Mouse (Mus musculus) T-helper 2 cell (primary cell): ENCODE results near the gene 4930595D18Rik.

Experiments used
- in situ Hi-C: fragments of 300-600 bp; cut with MboI, MseI; formaldehyde crosslinking; loops from one replicate; pipeline ENCODE4 v1.15.1; 2025; ENCODE audit warnings: high pct_unique_total_duplicates

Gene 4930595D18Rik

DNA sequence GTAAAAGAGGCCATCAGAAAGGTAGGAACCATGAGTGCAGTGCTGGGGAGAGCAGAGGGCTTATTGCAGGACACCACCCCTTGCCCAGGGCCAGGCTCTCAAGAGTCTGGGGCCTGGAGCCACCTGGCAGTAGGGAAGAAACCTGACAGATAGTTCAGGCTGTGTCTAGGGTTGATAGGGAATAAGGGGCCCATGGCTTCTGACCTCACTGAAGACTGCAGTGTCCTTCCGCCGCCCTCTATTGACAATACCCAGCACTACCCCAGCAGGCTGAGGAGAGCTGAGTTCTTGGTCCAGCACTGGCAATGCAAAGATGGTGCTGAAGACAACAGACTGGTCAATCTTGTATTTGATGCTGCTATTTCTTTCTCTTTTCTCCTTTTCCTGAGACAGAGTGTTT, 47.2 kb downstream of the 4930595D18Rik start:
- in situ Hi-C loops = loop anchor here (10.0 kb wide), 1 partner anchor 368 kb away; no protein-coding TSS in a partner anchor

DNA sequence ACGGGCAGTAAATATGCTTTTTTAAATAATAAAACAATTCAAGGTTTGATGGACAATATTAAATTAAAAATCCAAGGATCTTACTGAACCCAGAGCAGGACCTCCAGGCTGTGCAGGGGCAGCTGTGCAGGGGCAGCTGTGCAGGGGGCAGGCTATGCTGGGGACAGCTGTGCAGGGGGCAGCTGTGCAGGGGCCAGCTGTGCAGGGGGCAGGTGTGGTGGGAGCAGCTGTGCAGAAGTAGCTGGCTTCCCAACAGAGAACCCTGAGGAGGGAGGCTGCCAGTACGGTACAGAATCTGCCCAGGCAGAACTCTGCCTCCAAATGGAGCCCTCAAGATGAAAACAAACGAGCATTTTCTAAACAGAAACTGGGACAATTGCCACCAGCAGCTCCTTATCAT, 48.3 kb downstream of the 4930595D18Rik start:
- in situ Hi-C loops = loop anchor here (10.0 kb wide), 1 partner anchor 369 kb away; no protein-coding TSS in a partner anchor

GRCm38 (mm10) chr12:111134791-111135733, 49.2 kb downstream of the 4930595D18Rik start:
- in situ Hi-C loops = loop anchor here (10.0 kb wide), 1 partner anchor 370 kb away; no protein-coding TSS in a partner anchor

DNA sequence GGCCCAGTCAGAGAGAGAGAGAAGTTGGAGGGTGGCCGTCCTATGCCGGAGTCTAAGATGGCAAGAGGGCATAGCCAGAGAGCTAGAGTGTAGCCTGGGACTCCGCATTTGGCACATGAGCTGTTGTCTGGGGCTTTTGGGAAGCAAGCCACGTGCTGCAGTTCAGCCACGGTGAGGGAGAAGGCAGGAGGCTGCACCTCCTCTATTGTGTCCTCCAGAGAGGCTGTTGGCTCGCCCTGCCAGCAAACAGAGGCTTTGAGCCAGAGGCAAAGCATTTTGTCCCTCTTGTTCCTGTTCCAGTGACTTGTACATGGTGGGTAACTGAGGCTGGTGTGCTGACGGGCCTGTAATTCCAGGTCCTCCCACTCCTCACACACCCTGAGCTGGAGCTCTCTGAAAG, 50.1 kb downstream of the 4930595D18Rik start:
- in situ Hi-C loops = loop anchor here (10.0 kb wide), 1 partner anchor 371 kb away; no protein-coding TSS in a partner anchor

- in situ Hi-C loops = no loop called here
Measured at GRCm38 (mm10) chr12:111125666-111126065, 58.6 kb downstream of the 4930595D18Rik start.

DNA sequence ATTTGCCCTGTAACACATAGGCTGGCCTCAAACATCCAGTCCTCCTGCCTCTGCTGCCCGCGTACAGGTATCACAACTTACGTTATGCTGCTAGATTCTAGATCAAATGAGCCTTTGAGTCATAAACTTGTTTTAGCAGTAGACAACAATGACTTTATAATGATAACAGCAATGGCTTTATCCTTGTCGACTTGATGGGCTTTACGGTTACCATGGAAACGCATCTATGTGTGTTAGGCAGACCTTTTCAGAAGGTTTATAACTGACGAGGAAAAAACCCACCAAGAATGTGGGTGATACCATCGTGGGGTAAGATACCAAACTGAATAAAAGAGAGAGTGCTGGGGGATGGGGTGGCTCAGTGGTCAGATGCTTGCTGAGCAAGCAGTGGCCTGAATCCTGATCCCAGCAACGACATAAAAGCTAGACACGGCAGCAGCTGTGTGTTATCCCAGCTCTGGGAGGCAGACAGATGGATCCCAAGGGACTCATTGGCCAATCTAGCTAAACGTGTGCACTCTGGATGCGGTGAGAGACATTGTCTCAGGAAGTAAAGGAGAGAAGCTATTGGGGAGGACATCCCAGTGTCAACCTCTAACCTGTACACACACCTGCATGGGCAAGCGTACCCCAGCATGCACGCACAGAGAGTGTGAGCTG, 59.6 kb downstream of the 4930595D18Rik start:
- in situ Hi-C loops = no loop called here

- in situ Hi-C loops = no loop called here
Measured at GRCm38 (mm10) chr12:111122332-111122852, 61.9 kb downstream of the 4930595D18Rik start.

DNA sequence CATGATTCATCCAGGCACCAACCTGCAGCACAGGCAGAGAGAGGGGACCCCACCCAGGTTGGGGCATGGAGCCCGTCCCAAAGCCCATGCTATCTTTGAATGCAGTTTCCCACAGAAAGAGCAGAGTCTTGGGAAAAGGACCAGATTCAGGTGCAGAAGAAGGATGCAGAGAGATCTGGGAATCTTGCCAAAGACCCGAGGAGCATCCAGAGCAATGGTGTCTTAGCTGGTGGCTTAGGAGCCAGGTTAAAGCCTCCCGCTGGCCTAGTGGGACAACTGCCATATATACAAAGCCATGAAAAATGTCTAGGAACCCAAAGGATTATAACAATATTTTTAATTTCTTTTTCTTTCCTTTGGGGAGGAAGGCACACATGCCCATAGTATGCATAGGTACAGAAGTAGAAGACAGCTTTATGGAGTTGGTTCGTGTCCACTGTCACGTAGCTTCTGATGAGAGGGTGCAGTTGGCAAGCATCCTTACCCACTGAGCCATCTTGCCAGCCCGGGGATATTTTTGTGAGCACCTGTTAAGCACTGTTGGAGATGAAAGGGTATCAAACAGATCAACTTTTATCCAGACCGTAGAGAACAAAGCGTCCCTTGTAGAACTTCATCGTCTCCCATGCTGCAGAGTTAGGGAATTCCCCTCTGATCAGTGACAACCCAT, 63.2 kb downstream of the 4930595D18Rik start:
- in situ Hi-C loops = no loop called here

GRCm38 (mm10) chr12:111119506-111120085, 64.7 kb downstream of the 4930595D18Rik start:
- in situ Hi-C loops = no loop called here

GRCm38 (mm10) chr12:111114593-111114992, 69.7 kb downstream of the 4930595D18Rik start:
- in situ Hi-C loops = no loop called here

DNA sequence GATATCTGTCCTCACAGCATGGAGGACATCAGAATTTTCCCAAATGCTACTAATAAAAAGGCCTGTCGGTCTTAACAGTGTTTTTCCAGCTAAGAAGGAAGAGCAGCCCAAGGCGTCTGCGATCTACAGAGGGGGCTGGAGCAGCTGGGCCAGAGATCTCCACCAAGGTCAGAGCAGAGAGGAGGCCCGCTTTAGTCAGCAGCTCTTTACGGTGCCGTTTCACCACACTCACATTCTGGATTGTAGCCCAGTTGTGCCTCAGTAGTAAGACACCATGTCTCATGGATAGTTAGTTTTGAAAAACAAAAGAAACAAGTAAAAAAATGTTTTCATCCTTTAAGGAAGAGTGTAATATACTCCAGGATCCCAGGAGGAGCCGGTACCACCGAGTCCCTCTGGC, 73.1 kb downstream of the 4930595D18Rik start:
- in situ Hi-C loops = no loop called here
